Mouse (Mus musculus): ENCODE results near the gene Ptges. TPM values are rescaled to one million over a fixed set of nuclear protein-coding genes. Genes with fewer than 3 reads are reported as not detected.

The Ptges gene
- 2.0 TPM for polyA plus RNA-seq (2014; fragmentation: Illumina TruSeq; extraction: RNeasy Lipid Tissue Mini Kit (QIAGEN cat#74804); ENCODE audit: low read depth, low replicate concordance)

DNA sequence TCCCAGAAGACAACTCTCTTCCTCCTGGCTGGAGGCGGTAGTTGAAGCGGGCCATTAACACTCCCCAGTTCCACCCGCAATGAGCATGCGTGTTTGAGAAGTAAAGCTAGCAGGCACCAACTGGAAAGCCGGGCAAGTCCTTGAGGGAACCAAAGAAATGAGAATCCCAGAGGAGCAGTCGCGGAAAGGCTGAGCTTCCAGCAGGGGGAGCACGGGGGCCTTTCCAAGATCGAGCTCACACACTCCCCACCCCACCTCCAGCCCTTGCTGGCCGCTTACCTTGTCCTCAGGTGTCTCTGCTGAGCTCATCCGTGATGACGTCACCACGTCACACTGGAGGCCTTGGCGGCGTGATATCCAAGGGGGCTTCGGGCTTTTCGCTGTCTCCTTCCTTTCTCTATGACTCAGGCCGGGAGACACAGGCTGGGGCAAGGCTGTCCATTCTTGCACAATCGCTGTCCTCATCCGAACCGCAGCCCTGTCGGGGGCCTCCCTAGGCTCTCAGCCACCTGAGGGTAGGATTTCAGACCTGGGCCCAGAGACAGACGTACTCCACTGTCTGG lies at the start of gene Ptges:
Ptges (minus strand) TSS at position 381 of the 563 bp plus-strand sequence.

DNA sequence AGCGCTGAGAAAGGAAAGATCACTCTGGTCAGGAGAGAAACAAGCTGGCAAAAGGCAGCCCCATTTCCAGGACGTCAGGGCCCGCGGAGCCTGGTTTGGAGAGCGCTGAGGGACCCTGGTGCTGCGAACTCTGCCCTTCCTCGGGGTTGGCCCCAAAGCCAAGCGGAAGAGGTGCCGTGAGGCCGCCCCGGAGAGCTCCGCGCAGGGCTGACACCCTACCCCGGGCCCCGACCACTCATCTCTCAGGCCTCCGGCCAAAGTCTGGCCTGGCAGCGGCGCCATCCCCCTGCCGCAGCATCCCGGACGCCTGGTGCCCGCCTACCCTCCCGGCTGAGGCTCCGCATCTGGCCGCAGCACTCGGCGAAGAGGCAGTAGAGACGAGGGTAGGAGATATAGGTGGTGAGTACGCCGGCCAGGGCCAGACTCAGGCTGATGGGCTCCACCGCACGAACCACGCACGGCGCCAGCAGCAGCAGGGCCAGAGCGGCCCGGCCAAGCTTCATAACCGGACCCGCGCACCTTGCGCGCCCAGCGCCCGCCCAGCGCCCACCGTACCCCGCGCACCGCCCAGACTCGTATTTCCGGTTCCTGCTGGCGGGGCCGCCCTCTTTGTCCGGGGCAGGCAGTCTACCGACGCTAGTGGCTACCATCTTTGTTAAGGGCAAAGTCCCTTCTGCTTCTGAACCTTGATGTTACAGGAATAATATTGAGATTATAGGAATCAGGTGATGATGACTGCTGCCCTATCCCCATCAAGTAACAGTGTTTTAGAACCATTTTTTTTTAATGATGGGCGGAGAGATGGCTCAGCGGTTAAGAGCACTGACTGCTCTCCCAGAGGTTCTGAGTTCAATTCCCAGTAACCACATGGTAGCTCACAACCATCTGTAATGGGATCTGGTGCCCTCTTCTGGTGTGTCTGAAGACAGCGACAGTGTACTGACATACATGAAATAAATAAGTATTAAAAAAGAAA lies 38.0 kb upstream of the Ptges start, which contains the start of gene Tor1a:
Tor1a (minus strand) TSS at position 582 of the 976 bp plus-strand sequence.

DNA sequence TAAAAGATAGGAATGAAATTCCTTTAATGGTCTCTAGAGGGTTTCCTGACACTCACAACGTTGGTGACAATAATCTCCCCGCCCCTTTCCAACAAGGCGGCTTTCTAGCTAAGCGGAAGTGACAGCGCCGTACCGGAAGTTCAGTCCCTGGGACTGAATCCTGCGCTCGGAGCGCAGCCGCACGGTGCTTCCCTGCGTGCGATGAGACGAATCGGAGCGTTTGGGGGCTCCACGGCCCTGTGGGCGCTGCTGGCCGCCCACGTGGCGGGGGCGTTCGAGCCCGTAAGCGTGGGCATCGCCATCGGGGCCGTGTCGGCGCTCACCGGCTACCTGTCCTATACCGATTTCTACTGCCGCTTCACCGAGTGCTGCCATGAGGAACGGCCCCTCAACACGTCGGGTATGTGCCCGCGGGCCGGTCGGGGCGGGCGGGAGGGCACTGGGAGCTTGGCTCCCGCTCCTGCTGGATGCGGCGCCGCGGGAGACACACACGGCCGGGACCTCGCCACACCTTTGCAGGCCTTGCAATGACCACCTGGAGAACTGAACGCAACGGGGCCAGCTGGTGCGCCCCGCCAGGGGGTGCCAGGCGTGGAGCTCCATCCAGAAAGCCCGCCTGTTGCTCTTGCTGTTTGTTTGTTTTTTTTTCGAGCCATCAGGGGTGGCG lies 23.3 kb upstream of the Ptges start, which contains the start of gene Tor1b:
Tor1b (plus strand) TSS at position 136 of the 667 bp plus-strand sequence.

Other genes starting within 250 kb of the Ptges start
- 0.94 TPM for gene 1700001O22Rik, start 126.2 kb downstream of the Ptges start, polyA plus RNA-seq (2014; fragmentation: Illumina TruSeq; extraction: RNeasy Lipid Tissue Mini Kit (QIAGEN cat#74804); ENCODE audit: low read depth, low replicate concordance)
- 24.4 TPM for gene Ntmt1, start 122.0 kb downstream of the Ptges start, polyA plus RNA-seq (2014; fragmentation: Illumina TruSeq; extraction: RNeasy Lipid Tissue Mini Kit (QIAGEN cat#74804); ENCODE audit: low read depth, low replicate concordance)
- 8.7 TPM for gene Asb6, start 99.5 kb downstream of the Ptges start, polyA plus RNA-seq (2014; fragmentation: Illumina TruSeq; extraction: RNeasy Lipid Tissue Mini Kit (QIAGEN cat#74804); ENCODE audit: low read depth, low replicate concordance)
- 1.5 TPM for gene Prrx2, start 94.9 kb downstream of the Ptges start, polyA plus RNA-seq (2014; fragmentation: Illumina TruSeq; extraction: RNeasy Lipid Tissue Mini Kit (QIAGEN cat#74804); ENCODE audit: low read depth, low replicate concordance)
- 28.6 TPM for gene Tor1b, start 23.1 kb upstream of the Ptges start, polyA plus RNA-seq (2014; fragmentation: Illumina TruSeq; extraction: RNeasy Lipid Tissue Mini Kit (QIAGEN cat#74804); ENCODE audit: low read depth, low replicate concordance)
- gene Tor1a, start 38.1 kb upstream of the Ptges start, polyA plus RNA-seq (2014; fragmentation: Illumina TruSeq; extraction: RNeasy Lipid Tissue Mini Kit (QIAGEN cat#74804); ENCODE audit: low read depth, low replicate concordance) = 17.3 TPM
- gene BC005624, start 52.3 kb upstream of the Ptges start, polyA plus RNA-seq (2014; fragmentation: Illumina TruSeq; extraction: RNeasy Lipid Tissue Mini Kit (QIAGEN cat#74804); ENCODE audit: low read depth, low replicate concordance) = 32.4 TPM
- 39.1 TPM for gene Usp20, start 52.4 kb upstream of the Ptges start, polyA plus RNA-seq (2014; fragmentation: Illumina TruSeq; extraction: RNeasy Lipid Tissue Mini Kit (QIAGEN cat#74804); ENCODE audit: low read depth, low replicate concordance)
- 43.1 TPM for gene Fnbp1, start 212.1 kb upstream of the Ptges start, polyA plus RNA-seq (2014; fragmentation: Illumina TruSeq; extraction: RNeasy Lipid Tissue Mini Kit (QIAGEN cat#74804); ENCODE audit: low read depth, low replicate concordance)
- 18.9 TPM for gene Gpr107, start 222.5 kb upstream of the Ptges start, polyA plus RNA-seq (2014; fragmentation: Illumina TruSeq; extraction: RNeasy Lipid Tissue Mini Kit (QIAGEN cat#74804); ENCODE audit: low read depth, low replicate concordance)